Mouse (Mus musculus): ENCODE measurements around the gene Retreg3. TPM values are rescaled to one million over a fixed set of nuclear protein-coding genes. Genes with fewer than 3 reads are reported as not detected.
"Not testable (repeated sequence)": the region's sequence is repeated elsewhere in the genome, so short reads cannot be mapped to it uniquely, and the experiment has no call there.

Retreg3 gene
- polyA plus RNA-seq, 1 experiment from 2014 or later = 19.7 TPM

DNA sequence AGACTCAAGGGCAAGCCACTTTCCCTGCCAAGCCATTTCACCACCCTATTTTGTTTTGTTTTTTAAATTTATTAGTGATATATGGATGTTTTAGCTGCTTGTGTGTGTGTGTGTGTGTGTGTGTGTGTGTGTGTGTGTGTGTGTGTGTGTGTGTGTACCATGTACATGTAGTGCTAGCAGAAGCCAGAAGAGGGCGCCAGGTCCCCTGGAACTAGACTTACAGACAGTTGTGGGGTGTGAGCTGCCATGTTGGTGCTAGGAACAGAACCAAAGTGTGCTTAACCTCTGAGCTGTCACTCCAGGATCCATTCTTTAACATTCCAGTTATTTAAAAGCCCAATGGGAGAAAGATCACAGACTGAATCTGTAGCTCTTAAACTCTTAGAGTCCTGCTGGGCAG lies 7.4 kb upstream of the Retreg3 start:
- WGBS = 92% methylated on average over 1 of the region's 1 CpGs
- Histone ChIP-seq H3K27me3 (replicated peaks; ENCODE audit: low read depth, poor library complexity, severe bottlenecking) (0 out of 2 replicates have a peak, but pooled peaks cover 4% of the 10 kb centered on the region), H3K36me3 (replicated peaks) (peaks cover 55% of the 10 kb centered on the region), H3K27ac (replicated peaks) (no peak overlapping the region), H3K9me3 (peaks cover 11% of the 10 kb centered on the region; the same call in 1 of the 2 replicates), H3K4me3 (no peak overlapping the region), H3K4me1 (peaks cover 6% of the 10 kb centered on the region)
- DNase-seq (ENCODE audit: low spot score) = no peak

DNA sequence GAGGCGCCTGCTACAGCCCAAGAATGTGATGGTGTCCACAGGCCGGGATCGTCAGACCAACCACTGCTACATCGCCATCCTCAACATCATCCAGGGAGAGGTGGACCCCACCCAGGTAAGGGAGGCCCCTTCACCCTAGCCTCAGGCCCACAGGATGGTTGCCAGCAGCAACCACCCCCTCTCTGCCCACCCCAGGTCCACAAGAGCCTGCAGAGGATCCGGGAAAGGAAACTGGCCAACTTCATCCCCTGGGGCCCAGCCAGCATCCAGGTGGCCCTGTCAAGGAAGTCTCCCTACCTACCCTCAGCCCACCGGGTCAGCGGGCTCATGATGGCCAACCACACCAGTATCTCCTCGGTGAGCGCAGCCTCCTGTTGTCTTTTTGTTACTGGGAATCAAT lies 5.3 kb upstream of the Retreg3 start:
- Histone ChIP-seq H3K36me3 (replicated peaks) (peaks cover 65% of the 10 kb centered on the region), H3K4me1 (peaks cover 14% of the 10 kb centered on the region)
- DNase-seq (ENCODE audit: low spot score); H3K27ac ChIP-seq (replicated peaks); H3K27me3 ChIP-seq (replicated peaks; ENCODE audit: low read depth, poor library complexity, severe bottlenecking); H3K4me3 ChIP-seq; H3K9me3 ChIP-seq: not testable (repeated sequence)
- 96% methylated on average over 9 of the region's 9 CpGs for WGBS

DNA sequence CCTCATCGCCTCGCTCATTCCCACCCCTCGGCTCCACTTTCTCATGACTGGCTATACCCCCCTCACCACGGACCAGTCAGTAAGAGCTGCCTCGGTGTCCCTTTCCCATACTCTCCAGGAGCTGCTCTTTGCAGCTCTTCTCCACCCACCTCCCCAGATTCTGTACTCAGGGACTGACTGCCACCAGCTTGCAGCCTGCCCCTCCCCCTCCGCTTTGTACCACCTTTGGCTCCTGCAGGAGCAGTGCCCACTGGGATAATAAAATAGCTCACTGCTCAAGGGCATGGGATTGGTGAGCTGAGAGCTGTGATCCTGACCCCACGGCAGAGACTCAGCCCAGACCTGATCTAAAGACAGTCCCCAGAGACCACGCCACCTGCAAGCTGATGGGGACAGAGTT lies 4.8 kb upstream of the Retreg3 start:
- peaks cover 12% of the 10 kb centered on the region for H3K4me1 ChIP-seq
- not testable (repeated sequence) for H3K9me3 ChIP-seq; H3K27ac ChIP-seq (replicated peaks); DNase-seq (ENCODE audit: low spot score); H3K27me3 ChIP-seq (replicated peaks; ENCODE audit: low read depth, poor library complexity, severe bottlenecking); H3K4me3 ChIP-seq
- 95% methylated on average over 8 of the region's 8 CpGs for WGBS
- peaks cover 65% of the 10 kb centered on the region for H3K36me3 ChIP-seq (replicated peaks)

DNA sequence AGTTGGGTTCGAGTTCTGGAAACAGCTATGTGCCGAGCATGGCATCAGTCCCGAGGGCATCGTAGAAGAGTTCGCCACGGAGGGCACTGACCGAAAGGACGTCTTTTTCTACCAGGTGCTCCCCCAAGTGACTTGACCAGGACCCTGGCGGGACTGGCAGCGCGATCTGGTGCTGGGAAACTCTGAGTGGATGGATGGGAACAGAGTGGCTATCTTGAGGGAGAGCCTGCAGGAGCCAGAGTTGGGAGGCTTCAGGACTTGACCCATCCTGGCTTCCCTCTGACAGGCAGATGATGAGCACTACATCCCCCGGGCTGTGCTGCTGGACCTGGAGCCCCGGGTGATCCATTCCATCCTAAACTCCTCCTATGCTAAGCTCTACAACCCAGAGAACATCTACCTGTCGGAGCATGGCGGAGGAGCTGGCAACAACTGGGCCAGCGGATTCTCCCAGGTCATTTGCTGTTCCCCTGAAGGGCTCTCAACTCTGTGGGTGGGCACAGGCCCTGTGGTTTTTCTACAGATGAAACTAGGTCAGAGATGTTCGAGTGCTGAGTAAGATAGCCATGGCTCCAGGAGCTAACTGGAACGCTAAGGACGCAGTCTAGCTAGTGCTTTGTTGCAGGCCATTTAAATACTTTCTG lies 974 bp upstream of the Retreg3 start:
- Histone ChIP-seq H3K36me3 (replicated peaks) (peaks cover 61% of the 10 kb centered on the region), H3K9me3 (no peaks in the 10 kb centered on the region), H3K4me1 (peaks cover 30% of the 10 kb centered on the region), H3K27me3 (replicated peaks; ENCODE audit: low read depth, poor library complexity, severe bottlenecking) (no peaks in the 10 kb centered on the region), H3K27ac (replicated peaks) (peak overlapping the region; percentile 93), H3K4me3 (peak overlapping the region; percentile 94)
- 26% methylated on average over 19 of the region's 19 CpGs for WGBS
- DNase-seq (ENCODE audit: low spot score) = peak; percentile 22

DNA sequence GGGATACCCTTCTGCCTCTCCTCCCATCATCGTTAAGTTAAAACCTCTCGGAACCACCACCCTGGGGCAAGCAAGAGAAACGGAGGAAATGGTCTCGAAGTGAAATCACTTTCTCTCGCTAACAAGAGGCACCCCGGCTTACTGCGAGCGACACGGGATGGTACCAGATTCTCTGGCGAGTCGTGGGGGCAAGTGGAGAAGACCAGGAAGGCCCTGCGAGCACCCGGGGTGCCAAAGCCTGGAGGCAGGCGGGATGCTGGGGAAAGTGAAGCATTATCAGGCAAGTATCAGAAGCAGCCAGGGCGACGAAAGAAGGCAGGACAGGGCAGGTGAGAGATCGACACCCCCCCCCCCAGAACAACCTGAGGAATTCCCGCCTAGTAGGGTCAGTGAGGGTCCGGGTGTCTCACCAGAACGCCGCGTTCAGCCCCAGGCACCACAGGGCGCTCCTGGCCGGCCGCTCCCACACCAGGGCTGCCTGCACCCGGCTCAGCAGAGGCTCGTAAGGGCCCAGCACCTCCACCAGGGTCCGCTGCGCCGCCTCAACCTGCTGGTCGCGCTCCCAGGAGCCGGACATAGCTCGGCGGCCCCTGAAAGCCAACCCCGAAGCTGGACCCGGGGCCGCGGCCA lies 447 bp downstream of the Retreg3 start:
- Histone ChIP-seq H3K9me3 (no peaks in the 10 kb centered on the region), H3K4me1 (peaks cover 34% of the 10 kb centered on the region), H3K4me3 (peak overlapping the region; percentile 94), H3K27ac (replicated peaks) (peak overlapping the region; percentile 93), H3K36me3 (replicated peaks) (peaks cover 50% of the 10 kb centered on the region), H3K27me3 (replicated peaks; ENCODE audit: low read depth, poor library complexity, severe bottlenecking) (no peaks in the 10 kb centered on the region)
- WGBS = 1% methylated on average over 39 of the region's 39 CpGs
- no peak for DNase-seq (ENCODE audit: low spot score)

DNA sequence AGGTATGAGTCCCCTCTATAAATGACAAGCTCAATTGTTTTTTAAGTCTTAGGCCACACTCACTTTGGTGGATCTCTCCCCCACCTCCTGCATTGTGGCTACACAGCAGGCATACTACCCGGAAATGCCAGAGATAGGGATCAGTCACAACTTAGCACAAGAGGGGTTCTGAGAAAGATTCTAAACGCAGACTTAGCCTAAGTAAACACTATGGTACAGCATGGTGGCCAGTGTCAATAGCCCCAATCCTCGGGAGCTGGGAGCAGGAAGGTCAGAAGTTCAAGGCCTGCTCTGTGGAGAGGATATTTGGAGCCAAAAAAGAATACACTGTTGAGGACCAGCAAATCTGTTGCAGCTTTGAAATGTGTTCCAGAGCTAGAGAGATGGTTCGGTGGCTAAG lies 1.6 kb downstream of the Retreg3 start:
- no peak for DNase-seq (ENCODE audit: low spot score)
- Histone ChIP-seq H3K36me3 (replicated peaks) (peaks cover 51% of the 10 kb centered on the region), H3K4me3 (peak overlapping the region; percentile 94), H3K27me3 (replicated peaks; ENCODE audit: low read depth, poor library complexity, severe bottlenecking) (no peaks in the 10 kb centered on the region), H3K27ac (replicated peaks) (no peak overlapping the region), H3K4me1 (peaks cover 34% of the 10 kb centered on the region), H3K9me3 (no peaks in the 10 kb centered on the region)
- WGBS = 47% methylated on average over 4 of the region's 4 CpGs

DNA sequence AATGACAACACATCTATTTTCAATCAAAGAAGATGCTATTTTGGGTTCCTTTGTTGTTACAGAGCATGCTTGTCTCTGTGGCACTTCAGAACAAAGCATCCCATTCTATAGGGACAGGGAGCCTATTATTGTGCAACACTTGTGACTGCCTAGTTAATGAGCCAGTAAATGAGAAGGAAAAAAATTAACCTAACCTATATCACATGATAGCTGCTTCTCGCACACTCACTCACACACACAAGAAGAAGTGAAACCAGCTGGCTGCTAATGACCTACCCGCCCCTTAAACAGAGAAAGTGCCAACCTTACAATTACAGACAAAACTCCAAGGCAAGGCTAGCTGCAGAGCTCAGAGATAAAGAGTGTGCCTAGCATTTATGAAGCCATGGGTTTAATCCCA lies 4.1 kb downstream of the Retreg3 start:
- Histone ChIP-seq H3K4me1 (peaks cover 24% of the 10 kb centered on the region), H3K27me3 (replicated peaks; ENCODE audit: low read depth, poor library complexity, severe bottlenecking) (no peaks in the 10 kb centered on the region), H3K9me3 (no peaks in the 10 kb centered on the region), H3K27ac (replicated peaks) (no peak overlapping the region), H3K4me3 (no peak overlapping the region), H3K36me3 (replicated peaks) (peaks cover 41% of the 10 kb centered on the region)
- DNase-seq (ENCODE audit: low spot score) = no peak
- 69% methylated on average over 2 of the region's 2 CpGs for WGBS

DNA sequence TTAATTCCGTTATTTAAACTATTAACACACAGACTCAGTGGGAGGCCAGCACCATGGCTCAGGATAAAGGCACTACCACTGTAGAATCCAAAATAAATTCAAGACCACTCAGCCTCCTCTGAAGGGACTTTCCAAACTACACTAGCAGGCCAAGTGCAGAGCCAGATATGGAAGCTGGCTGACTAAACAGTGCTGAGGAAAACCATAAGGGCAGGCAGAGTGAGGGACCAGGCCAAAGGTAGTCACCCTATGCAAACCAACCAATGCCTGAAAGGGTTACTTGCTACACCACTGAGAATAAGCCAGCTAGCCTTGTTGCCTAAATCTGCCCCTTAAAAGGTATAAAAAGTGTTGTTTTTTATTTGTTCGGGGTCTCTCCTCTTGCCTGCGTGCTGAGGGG lies 7.5 kb downstream of the Retreg3 start:
- Histone ChIP-seq H3K9me3 (no peaks in the 10 kb centered on the region), H3K36me3 (replicated peaks) (peaks cover 39% of the 10 kb centered on the region), H3K4me3 (no peak overlapping the region), H3K4me1 (peaks cover 8% of the 10 kb centered on the region), H3K27me3 (replicated peaks; ENCODE audit: low read depth, poor library complexity, severe bottlenecking) (no peaks in the 10 kb centered on the region), H3K27ac (replicated peaks) (no peak overlapping the region)
- whole genome bisulfite sequencing = 93% methylated on average over 3 of the region's 3 CpGs
- DNase-seq (ENCODE audit: low spot score) = no peak

DNA sequence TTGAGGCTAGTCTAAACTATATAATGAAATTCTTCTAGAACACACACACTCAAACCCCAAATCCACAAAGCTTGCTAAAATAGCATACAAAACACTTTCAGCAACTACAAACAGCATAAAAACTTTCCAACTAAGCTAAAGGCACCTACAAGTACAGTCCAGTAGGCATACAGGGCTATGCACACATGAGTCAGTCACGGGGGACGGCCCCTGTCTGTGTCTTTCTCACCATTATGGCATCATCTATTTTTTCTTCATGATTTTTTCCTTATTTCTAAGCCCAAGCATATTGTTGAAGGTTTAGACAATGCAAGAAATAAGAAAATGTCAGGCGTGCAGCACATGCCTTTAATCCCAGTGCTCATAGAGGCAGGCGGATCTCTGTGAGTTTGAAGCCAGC lies 8.5 kb downstream of the Retreg3 start:
- peaks cover 33% of the 10 kb centered on the region for H3K36me3 ChIP-seq (replicated peaks)
- H3K9me3 ChIP-seq = no peaks in the 10 kb centered on the region
- DNase-seq (ENCODE audit: low spot score) = no peak
- H3K27ac ChIP-seq (replicated peaks) = no peak overlapping the region
- 86% methylated on average over 4 of the region's 4 CpGs for WGBS
- peaks cover 8% of the 10 kb centered on the region for H3K4me1 ChIP-seq
- H3K27me3 ChIP-seq (replicated peaks; ENCODE audit: low read depth, poor library complexity, severe bottlenecking) = no peaks in the 10 kb centered on the region
- H3K4me3 ChIP-seq = no peak overlapping the region

DNA sequence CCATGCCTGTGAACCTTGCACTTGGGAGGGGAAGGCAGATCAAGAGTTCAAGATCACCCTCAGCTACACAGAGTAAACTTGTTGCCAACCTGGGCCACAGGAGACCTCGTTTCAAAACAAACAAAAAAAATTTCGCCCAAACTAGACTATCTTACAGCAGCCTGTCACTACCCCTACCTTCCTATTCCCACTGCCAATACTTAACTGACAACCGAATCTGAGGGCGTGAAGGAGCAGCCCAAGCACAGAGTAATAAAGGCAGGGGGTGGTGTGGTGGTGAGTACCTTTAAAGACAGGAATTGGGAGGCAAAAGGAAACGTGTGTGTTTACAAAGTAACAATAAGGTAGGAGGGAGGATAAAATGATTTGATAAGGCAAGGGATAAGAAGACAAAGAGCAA lies 9.0 kb downstream of the Retreg3 start:
- no peak overlapping the region for H3K4me3 ChIP-seq
- no peak for DNase-seq (ENCODE audit: low spot score)
- no peaks in the 10 kb centered on the region for H3K27me3 ChIP-seq (replicated peaks; ENCODE audit: low read depth, poor library complexity, severe bottlenecking)
- H3K27ac ChIP-seq (replicated peaks) = no peak overlapping the region
- peaks cover 4% of the 10 kb centered on the region for H3K4me1 ChIP-seq
- WGBS = 71% methylated on average over 5 of the region's 5 CpGs
- H3K36me3 ChIP-seq (replicated peaks) = peaks cover 28% of the 10 kb centered on the region
- H3K9me3 ChIP-seq = no peaks in the 10 kb centered on the region

DNA sequence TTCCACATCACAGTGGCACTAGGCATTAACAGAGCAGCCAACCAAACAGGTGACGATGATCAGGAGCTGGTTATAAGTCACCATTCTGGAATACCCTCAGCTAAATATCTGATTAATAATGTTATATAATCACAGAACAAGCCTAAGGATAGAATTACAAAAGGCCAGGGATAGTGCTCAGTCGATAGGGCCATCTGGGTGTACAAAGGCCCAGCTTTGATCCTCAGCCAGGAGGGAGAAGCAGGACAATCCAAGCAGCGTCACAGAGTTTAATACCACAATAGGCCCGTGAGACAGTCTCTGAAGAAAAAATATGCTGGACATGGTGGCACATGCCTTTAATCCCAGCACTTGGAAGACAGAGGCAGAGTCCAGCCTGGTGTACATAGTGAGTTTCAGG lies 10.3 kb downstream of the Retreg3 start:
- 87% methylated on average over 4 of the region's 4 CpGs for WGBS

DNA sequence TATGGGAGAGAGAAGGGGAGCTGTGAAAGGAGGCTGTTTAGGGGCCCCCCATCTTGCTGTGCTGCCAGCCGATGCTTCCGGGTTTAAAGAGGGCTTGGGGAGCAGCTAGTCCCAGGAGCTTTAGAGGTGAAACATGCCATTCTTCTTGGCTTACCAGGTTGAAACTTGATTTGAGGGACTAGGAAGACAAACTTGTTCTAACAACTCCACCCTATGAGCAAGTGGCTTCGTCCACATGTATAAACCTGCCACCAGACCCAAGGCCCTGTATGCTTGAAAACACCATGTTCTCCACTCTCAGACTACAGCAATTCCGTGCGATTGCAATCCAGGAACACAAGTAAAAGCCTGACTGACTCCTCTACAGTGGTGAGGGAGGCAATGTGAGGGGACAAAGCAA lies 16.7 kb downstream of the Retreg3 start:
- H3K9me3 ChIP-seq = no peaks in the 10 kb centered on the region
- H3K27ac ChIP-seq (replicated peaks) = no peak overlapping the region
- 93% methylated on average over 5 of the region's 5 CpGs for WGBS
- DNase-seq (ENCODE audit: low spot score) = no peak
- H3K4me3 ChIP-seq = no peak overlapping the region
- no peaks in the 10 kb centered on the region for H3K4me1 ChIP-seq
- peaks cover 76% of the 10 kb centered on the region for H3K36me3 ChIP-seq (replicated peaks)
- no peaks in the 10 kb centered on the region for H3K27me3 ChIP-seq (replicated peaks; ENCODE audit: low read depth, poor library complexity, severe bottlenecking)

More for the DNA sequence above, 10.3 kb downstream of the Retreg3 start:
- Histone ChIP-seq H3K27me3 (replicated peaks; ENCODE audit: low read depth, poor library complexity, severe bottlenecking) (no peaks in the 10 kb centered on the region), H3K36me3 (replicated peaks) (peaks cover 34% of the 10 kb centered on the region), H3K9me3 (no peaks in the 10 kb centered on the region), H3K4me3 (no peak overlapping the region), H3K27ac (replicated peaks) (no peak overlapping the region), H3K4me1 (no peaks in the 10 kb centered on the region)
- no peak for DNase-seq (ENCODE audit: low spot score)

DNA sequence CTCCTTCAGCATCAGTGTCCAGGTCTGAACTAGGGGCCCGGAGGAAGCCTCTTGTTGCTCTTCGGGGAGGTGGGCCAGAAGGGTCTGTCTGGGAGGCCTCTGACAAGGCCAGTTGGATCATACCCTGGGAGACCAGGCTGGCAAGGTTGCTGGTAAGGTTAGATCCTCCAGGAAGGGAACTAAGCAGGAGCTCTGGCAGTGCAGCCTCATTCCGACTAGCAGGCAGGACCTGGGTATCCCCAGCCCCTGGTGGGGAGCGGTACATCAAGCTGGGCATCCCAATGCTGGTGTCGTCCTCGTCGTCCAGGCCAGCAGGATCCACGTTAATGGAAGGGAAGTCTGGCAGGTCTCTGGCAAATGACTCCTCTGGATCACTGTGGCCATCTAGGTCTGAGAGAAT lies 21.5 kb downstream of the Retreg3 start:
- DNase-seq (ENCODE audit: low spot score) = no peak
- Histone ChIP-seq H3K27me3 (replicated peaks; ENCODE audit: low read depth, poor library complexity, severe bottlenecking) (no peaks in the 10 kb centered on the region), H3K36me3 (replicated peaks) (peaks cover 77% of the 10 kb centered on the region), H3K27ac (replicated peaks) (no peak overlapping the region), H3K9me3 (no peaks in the 10 kb centered on the region), H3K4me1 (peaks cover 21% of the 10 kb centered on the region), H3K4me3 (no peak overlapping the region)
- WGBS = 91% methylated on average over 8 of the region's 8 CpGs
